Mouse (Mus musculus): ENCODE results near the gene Tal1.

DNA sequence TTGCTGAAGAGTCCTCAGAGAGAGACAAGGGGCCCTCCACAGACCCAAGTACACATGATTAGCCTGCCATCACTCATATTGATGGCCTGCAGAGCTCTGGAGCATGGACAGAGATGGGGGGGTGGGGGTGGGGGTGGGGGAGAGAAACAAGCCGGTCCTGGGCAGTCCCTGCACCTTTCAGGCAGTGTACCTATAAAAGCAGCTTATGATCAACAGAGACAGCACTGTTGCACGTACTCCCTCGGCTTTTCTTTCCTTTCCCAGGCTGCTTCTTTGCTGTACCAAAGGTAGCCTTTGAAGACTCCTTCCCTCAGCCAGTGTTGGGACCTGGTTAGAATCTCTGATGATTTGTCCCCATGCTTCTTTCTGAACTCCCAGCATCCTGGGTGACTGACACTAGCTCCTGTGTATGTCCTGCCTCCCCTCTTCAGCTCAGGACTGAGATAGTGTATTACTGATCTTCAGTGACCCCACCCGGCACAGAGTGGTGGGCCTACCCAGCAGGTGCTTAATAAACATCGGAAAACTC, 23.7 kb downstream of the Tal1 start:
- TF ChIP-seq CHD2 (IDR thresholded peaks at IDR 0.05; ENCODE audit: low read depth, low read length): no peak
- TF ChIP-seq HCFC1 (IDR thresholded peaks at IDR 0.05; ENCODE audit: borderline replicate concordance, insufficient read depth, low read length): no peak
- no peak for TF ChIP-seq ZNF384 (IDR thresholded peaks at IDR 0.05; ENCODE audit: low read depth, low read length)
- no peak for TF ChIP-seq ZC3H11A (IDR thresholded peaks at IDR 0.05; ENCODE audit: borderline replicate concordance, low read depth, low read length)
- TF ChIP-seq MAFK (IDR thresholded peaks at IDR 0.05; ENCODE audit: insufficient read depth, low read depth, low read length): no peak

Measured in ES-E14 (cell line).